Mouse (Mus musculus) midbrain, embryonic 11.5 days (tissue): Measurements from ENCODE around the gene Xpo4. TPM values are rescaled to one million over a fixed set of nuclear protein-coding genes. Genes with fewer than 3 reads are reported as not detected.
"Not testable (repeated sequence)": the region's sequence is repeated elsewhere in the genome, so short reads cannot be mapped to it uniquely, and the experiment has no call there.

Source experiments
- ATAC-seq: fragments of 200-750 bp; cut with Nextera tagmentation; 2 replicates; pipeline ENCODE4 v1.8.0; 2017; ENCODE audit warnings: moderate TSS enrichment, moderate library complexity; ENCODE audit not compliant: low FRiP score
- DNase-seq: peaks from one replicate; pipeline ENCODE4 v3.0.0; 2015; ENCODE audit warnings: low spot score; ENCODE audit errors: missing footprints
- H3K27ac ChIP-seq: fragments of 300-500 bp; sonication (generic); 2 replicates; pipeline ENCODE4 v1.5.1; 2014; ENCODE audit warnings: low read depth, low read length
- H3K27me3 ChIP-seq: fragments of 300-500 bp; sonication (generic); 2 replicates; pipeline ENCODE4 v1.6.1; 2014; ENCODE audit warnings: mild to moderate bottlenecking, low read length, moderate library complexity, mixed read lengths; ENCODE audit not compliant: control insufficient read depth, insufficient read depth
- H3K36me3 ChIP-seq: fragments of 300-500 bp; sonication (generic); 2 replicates; pipeline ENCODE4 v1.6.1; 2014; ENCODE audit warnings: mild to moderate bottlenecking, low read length, moderate library complexity, mixed read lengths; ENCODE audit not compliant: control insufficient read depth, insufficient read depth
- H3K4me1 ChIP-seq: fragments of 300-500 bp; sonication (generic); 2 replicates; pipeline ENCODE4 v1.6.1; 2014; ENCODE audit warnings: low read length; ENCODE audit not compliant: control insufficient read depth, insufficient read depth
- H3K4me2 ChIP-seq: fragments of 300-500 bp; sonication (generic); 2 replicates; pipeline ENCODE4 v1.6.1; 2014; ENCODE audit warnings: mild to moderate bottlenecking, moderate library complexity
- H3K4me3 ChIP-seq: fragments of 300-500 bp; sonication (generic); 2 replicates; pipeline ENCODE4 v1.5.1; 2014; ENCODE audit warnings: low read depth, low read length
- H3K9ac ChIP-seq: fragments of 300-500 bp; sonication (generic); 2 replicates; pipeline ENCODE4 v1.6.1; 2014; ENCODE audit warnings: low read length
- H3K9me3 ChIP-seq: fragments of 300-500 bp; sonication (generic); 2 replicates; pipeline ENCODE4 v1.6.1; 2016; ENCODE audit warnings: low read length; ENCODE audit not compliant: control insufficient read depth
- WGBS: fragments of 180-500 bp; shearing (Covaris S2); extraction: QIAGEN DNeasy Blood & Tissue Kit; methylation state at CpG from one replicate; pipeline ENCODE4 v1.1.7; 2014; 5-methylcytosine and 5-hydroxymethylcytosine counted together
- polyA plus RNA-seq: library from polyadenylated mRNA; unstranded; fragments of >200 nt; fragmentation: Nextera tagmentation; extraction: Ambion mirVana; gene quantifications from 2 replicates; pipeline ENCODE4 v1.2.1, GENCODE M21; 2014

The Xpo4 gene
- polyA plus RNA-seq, 1 experiment from 2014 or later: 32.6 TPM

- peak overlapping the region; percentile 97 for H3K27ac ChIP-seq
- no peaks in the 10 kb centered on the region for H3K27me3 ChIP-seq
- H3K4me2 ChIP-seq: peak overlapping the region; percentile 73
- peak overlapping the region; percentile 77 for H3K4me3 ChIP-seq
- DNase-seq: no peak
- H3K4me1 ChIP-seq: peaks cover 6% of the 10 kb centered on the region; the same call in 1 of the 2 replicates
- H3K9me3 ChIP-seq: no peaks in the 10 kb centered on the region
- peak; percentile 66 for ATAC-seq
- WGBS: 0% methylated on average over 19 of the region's 19 CpGs
- peak overlapping the region; percentile 81 for H3K9ac ChIP-seq
- no peaks in the 10 kb centered on the region for H3K36me3 ChIP-seq
These were observed 864 bp downstream of the Xpo4 start for GRCm38 (mm10) chr14:57664311-57664821.

DNA sequence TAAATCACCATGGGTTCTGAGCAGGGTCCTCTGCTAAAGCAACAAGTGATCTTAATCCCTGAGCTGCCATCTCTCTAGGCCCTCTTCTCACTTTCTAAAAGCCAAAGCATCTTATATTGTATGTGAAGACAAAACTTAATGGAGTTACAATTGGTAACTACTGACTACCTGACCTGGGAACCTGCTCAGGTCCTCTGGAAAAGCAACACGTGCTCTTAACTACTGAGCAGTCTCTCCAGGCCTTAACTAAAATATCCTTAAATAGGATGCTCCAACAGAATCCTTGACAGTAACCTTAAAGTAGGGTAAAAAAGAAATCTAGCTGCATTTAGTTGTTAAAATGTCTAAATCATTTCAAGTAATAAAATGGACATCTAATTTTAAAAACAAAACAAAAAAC lies 1.6 kb downstream of the Xpo4 start:
- Histone ChIP-seq H3K36me3 (no peaks in the 10 kb centered on the region), H3K4me2 (peak overlapping the region; percentile 73), H3K9me3 (no peaks in the 10 kb centered on the region), H3K4me3 (peak overlapping the region; percentile 77), H3K27me3 (no peaks in the 10 kb centered on the region), H3K9ac (peak overlapping the region; percentile 81; the same call in 1 of the 2 replicates), H3K4me1 (peaks cover 6% of the 10 kb centered on the region; the same call in 1 of the 2 replicates), H3K27ac (no peak overlapping the region)
- DNase-seq (peak; percentile 83), ATAC-seq (no peak)
- 42% methylated on average over 1 of the region's 1 CpGs for WGBS

DNA sequence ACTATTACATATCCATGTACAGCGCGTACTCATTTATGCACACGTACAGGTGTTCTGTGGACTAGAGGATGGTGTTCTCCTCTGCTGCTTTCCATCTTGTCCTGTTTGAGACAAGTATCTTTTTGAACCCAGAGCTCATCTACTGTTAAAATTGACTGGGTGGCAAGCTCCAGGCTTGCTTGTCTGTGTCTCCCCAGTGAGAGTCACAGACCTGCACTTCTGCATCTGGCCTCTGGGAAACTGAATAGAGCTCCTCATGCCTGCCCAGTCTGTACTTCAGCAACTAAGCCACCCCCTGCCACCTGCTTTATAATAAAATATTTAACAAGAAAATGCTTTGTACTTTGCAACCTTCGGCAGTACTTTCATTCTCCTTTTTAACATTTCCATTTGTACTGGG lies 6.9 kb downstream of the Xpo4 start:
- Histone ChIP-seq H3K4me2 (no peak overlapping the region), H3K9ac (no peak overlapping the region), H3K9me3 (no peaks in the 10 kb centered on the region), H3K4me1 (no peaks in the 10 kb centered on the region; the same call in 1 of the 2 replicates), H3K4me3 (no peak overlapping the region), H3K27me3 (no peaks in the 10 kb centered on the region), H3K36me3 (no peaks in the 10 kb centered on the region), H3K27ac (no peak overlapping the region)
- 97% methylated on average over 4 of the region's 4 CpGs for WGBS
- no peak for ATAC-seq
- no peak for DNase-seq

DNA sequence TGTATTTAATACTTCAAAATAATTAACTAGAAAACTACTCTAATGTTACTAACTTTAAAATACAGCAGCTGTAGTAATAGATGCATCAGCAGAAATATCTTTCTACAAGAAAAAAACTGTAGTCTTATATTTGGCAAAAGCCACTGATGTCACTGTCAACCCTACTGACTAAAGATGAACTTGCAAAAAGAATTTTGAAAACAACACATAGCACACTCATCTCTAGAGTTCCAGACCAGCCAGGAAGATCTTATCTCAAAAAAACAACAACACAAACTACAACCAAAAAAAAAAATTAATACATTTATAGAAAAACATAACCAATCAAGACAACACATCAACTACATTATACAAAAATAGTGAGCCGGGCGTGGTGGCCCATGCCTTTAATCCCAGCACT lies 7.7 kb downstream of the Xpo4 start:
- DNase-seq (no peak), ATAC-seq (no peak)
- Histone ChIP-seq H3K4me3 (no peak overlapping the region), H3K27ac (no peak overlapping the region), H3K36me3 (no peaks in the 10 kb centered on the region), H3K27me3 (no peaks in the 10 kb centered on the region), H3K9me3 (no peaks in the 10 kb centered on the region), H3K4me1 (no peaks in the 10 kb centered on the region), H3K4me2 (no peak overlapping the region), H3K9ac (no peak overlapping the region)
- 96% methylated on average over 2 of the region's 2 CpGs for WGBS

DNA sequence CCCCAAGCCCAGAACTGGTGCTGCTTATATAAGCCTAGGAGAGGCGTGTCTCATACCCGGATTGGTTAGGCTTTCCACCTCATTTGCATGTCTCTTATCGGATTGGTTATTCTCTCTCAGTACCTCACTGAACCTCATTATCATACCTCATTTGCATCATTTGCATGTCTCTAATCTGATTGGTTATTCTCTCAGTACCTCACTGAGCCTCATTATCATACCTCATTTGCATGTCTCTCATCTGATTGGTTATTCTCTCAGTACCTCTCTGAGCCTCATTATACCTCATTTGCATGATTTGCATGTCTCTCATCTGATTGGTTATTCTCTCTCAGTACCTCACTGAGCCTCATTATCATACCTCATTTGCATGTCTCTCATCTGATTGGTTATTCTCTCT lies 8.7 kb downstream of the Xpo4 start:
- peak; percentile 70 for DNase-seq
- H3K4me1 ChIP-seq, H3K27ac ChIP-seq: not testable (repeated sequence)

DNA sequence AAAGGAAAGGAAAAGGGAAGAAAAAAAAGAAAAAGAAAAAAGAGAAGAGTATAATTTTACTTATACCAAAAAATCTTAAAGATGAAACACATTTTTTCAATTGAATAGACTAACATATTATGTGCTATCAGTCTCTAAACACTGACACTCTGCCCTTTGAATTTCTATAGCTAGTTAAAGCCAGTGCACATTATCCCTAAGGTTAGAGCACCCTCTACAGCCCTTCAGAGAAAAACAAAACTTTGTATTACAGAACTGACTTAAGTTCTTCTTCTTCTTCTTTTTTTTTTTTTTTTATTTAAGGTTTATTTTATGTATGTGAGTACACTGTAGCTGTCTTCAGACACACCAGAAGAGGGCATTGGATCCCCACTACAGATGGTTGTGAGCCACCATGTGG lies 15.7 kb downstream of the Xpo4 start:
- no peak overlapping the region for H3K9ac ChIP-seq
- H3K4me2 ChIP-seq: no peak overlapping the region
- H3K4me1 ChIP-seq: no peaks in the 10 kb centered on the region
- H3K36me3 ChIP-seq: no peaks in the 10 kb centered on the region
- H3K9me3 ChIP-seq: no peaks in the 10 kb centered on the region
- no peak overlapping the region for H3K27ac ChIP-seq
- DNase-seq (no peak), ATAC-seq (no peak)
- no peak overlapping the region for H3K4me3 ChIP-seq
- no peaks in the 10 kb centered on the region for H3K27me3 ChIP-seq

More for the DNA sequence above, 8.7 kb downstream of the Xpo4 start:
- not testable (repeated sequence) for ATAC-seq, H3K27me3 ChIP-seq, H3K4me3 ChIP-seq, H3K9me3 ChIP-seq, H3K4me2 ChIP-seq, H3K36me3 ChIP-seq, H3K9ac ChIP-seq
- 98% methylated on average over 3 of the region's 3 CpGs for WGBS

GRCm38 (mm10) chr14:57646155-57646554 lies 19.1 kb downstream of the Xpo4 start:
- Histone ChIP-seq H3K4me3 (no peak overlapping the region), H3K9me3 (no peaks in the 10 kb centered on the region), H3K27ac (no peak overlapping the region), H3K36me3 (peaks cover 2% of the 10 kb centered on the region; the same call in 1 of the 2 replicates), H3K27me3 (no peaks in the 10 kb centered on the region), H3K4me2 (no peak overlapping the region), H3K9ac (no peak overlapping the region), H3K4me1 (no peaks in the 10 kb centered on the region)
- no peak for ATAC-seq
- 94% methylated on average over 4 of the region's 4 CpGs for WGBS
- DNase-seq: peak; percentile 56

DNA sequence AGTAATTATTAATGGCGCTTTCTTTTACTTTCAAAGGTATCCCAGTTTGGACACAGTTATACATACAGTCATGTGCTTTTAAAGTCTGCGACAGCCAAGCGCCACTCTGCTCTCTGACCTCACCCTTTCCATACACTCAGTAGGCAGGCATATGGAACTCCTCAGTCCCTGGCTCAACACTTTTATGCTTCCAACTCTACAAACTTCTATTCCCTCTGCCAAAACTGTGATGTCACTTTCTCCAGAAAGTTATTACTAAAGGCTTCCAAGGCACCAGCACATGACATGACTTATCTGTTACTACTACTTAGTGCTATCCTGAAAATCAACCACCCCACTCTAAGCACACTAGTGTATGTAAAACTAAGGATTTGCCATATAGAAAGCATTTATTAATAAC lies 26.1 kb downstream of the Xpo4 start:
- Histone ChIP-seq H3K9me3 (no peaks in the 10 kb centered on the region), H3K27me3 (no peaks in the 10 kb centered on the region), H3K27ac (no peak overlapping the region), H3K4me1 (peaks cover 2% of the 10 kb centered on the region; the same call in 1 of the 2 replicates), H3K4me3 (no peak overlapping the region), H3K4me2 (no peak overlapping the region), H3K36me3 (peaks cover 2% of the 10 kb centered on the region; the same call in 1 of the 2 replicates), H3K9ac (no peak overlapping the region)
- no peak for DNase-seq
- no peak for ATAC-seq
- 93% methylated on average over 3 of the region's 3 CpGs for WGBS

- no peaks in the 10 kb centered on the region for H3K9me3 ChIP-seq
- no peak overlapping the region for H3K4me2 ChIP-seq
- 64% methylated on average over 5 of the region's 5 CpGs for WGBS
- no peaks in the 10 kb centered on the region for H3K36me3 ChIP-seq
- no peak overlapping the region for H3K27ac ChIP-seq
- DNase-seq (peak; percentile 75), ATAC-seq (no peak)
- no peak overlapping the region for H3K4me3 ChIP-seq
- H3K9ac ChIP-seq: no peak overlapping the region
- H3K4me1 ChIP-seq: peaks cover 5% of the 10 kb centered on the region; the same call in 1 of the 2 replicates
- H3K27me3 ChIP-seq: no peaks in the 10 kb centered on the region
These were observed 31.1 kb downstream of the Xpo4 start for GRCm38 (mm10) chr14:57634141-57634540.
